Mouse (Mus musculus): ENCODE measurements around the gene Tcte1. TPM values are rescaled to one million over a fixed set of nuclear protein-coding genes. Genes with fewer than 3 reads are reported as not detected.

Tcte1 gene
- polyA plus RNA-seq, 1 experiment from 2014 or later, result 0.27 TPM

DNA sequence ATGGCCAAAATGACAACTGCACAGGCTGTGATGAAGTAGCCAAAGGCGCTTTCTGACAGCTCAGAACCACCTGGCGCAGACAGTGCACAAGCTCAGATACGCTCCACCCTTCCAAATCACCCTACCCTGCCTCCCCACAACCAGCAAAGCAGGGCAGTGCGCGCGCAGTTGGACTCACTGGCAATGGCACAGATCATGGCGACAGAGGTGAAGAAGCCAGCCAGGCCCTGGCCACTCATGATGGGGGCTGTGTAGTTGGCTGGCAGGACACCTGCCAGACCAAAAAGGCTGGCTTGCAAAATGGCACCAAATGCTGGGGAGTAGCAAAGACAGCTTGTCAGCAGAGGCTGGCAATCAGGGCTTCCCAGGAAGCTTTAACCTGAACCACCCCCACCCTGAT is 66.0 kb downstream of the Tcte1 start:
- Histone ChIP-seq H3K9ac (no peak overlapping the region), H3K4me3 (no peak overlapping the region), H3K4me2 (no peak overlapping the region), H3K9me3 (peaks cover 7% of the 10 kb centered on the region; the same call in 1 of the 2 replicates), H3K27ac (replicated peaks) (no peak overlapping the region), H3K36me3 (peaks cover 43% of the 10 kb centered on the region), H3K27me3 (replicated peaks) (peaks cover 2% of the 10 kb centered on the region; the same call in 1 of the 2 replicates), H3K4me1 (peaks cover 55% of the 10 kb centered on the region)
- WGBS, result 95% methylated on average over 7 of the region's 7 CpGs
- no peak for ATAC-seq (ENCODE audit: extremely low read depth, insufficient number of reproducible peaks, low FRiP score, low TSS enrichment)

- Histone ChIP-seq H3K4me1 (peaks cover 55% of the 10 kb centered on the region), H3K9me3 (peaks cover 7% of the 10 kb centered on the region; the same call in 1 of the 2 replicates), H3K27me3 (replicated peaks) (peaks cover 5% of the 10 kb centered on the region; the same call in 1 of the 2 replicates), H3K27ac (replicated peaks) (no peak overlapping the region), H3K4me2 (no peak overlapping the region), H3K4me3 (no peak overlapping the region), H3K9ac (no peak overlapping the region), H3K36me3 (peaks cover 43% of the 10 kb centered on the region)
- WGBS, result 90% methylated on average over 8 of the region's 8 CpGs
- ATAC-seq (ENCODE audit: extremely low read depth, insufficient number of reproducible peaks, low FRiP score, low TSS enrichment), result no peak
Measured at GRCm38 (mm10) chr17:45589844-45590243, 66.6 kb downstream of the Tcte1 start.

- H3K9ac ChIP-seq, result no peak overlapping the region
- H3K4me1 ChIP-seq, result peaks cover 53% of the 10 kb centered on the region
- WGBS, result 78% methylated on average over 6 of the region's 6 CpGs
- no peak overlapping the region for H3K4me3 ChIP-seq
- peaks cover 43% of the 10 kb centered on the region for H3K36me3 ChIP-seq
- H3K27ac ChIP-seq (replicated peaks), result no peak overlapping the region
- H3K9me3 ChIP-seq, result peaks cover 7% of the 10 kb centered on the region; the same call in 1 of the 2 replicates
- peaks cover 5% of the 10 kb centered on the region; the same call in 1 of the 2 replicates for H3K27me3 ChIP-seq (replicated peaks)
- H3K4me2 ChIP-seq, result no peak overlapping the region
- no peak for ATAC-seq (ENCODE audit: extremely low read depth, insufficient number of reproducible peaks, low FRiP score, low TSS enrichment)
Measured at GRCm38 (mm10) chr17:45590410-45590809, 67.2 kb downstream of the Tcte1 start.

GRCm38 (mm10) chr17:45591701-45592605 is 68.7 kb downstream of the Tcte1 start:
- Histone ChIP-seq H3K4me1 (peaks cover 59% of the 10 kb centered on the region), H3K36me3 (peaks cover 34% of the 10 kb centered on the region), H3K9me3 (0 out of 2 replicates have a peak, but pooled peaks cover under 1% of the 10 kb centered on the region), H3K27ac (replicated peaks) (peak overlapping the region; percentile 80), H3K27me3 (replicated peaks) (peaks cover 5% of the 10 kb centered on the region; the same call in 1 of the 2 replicates), H3K4me3 (peak overlapping the region; percentile 69), H3K9ac (peak overlapping the region; percentile 87), H3K4me2 (peak overlapping the region; percentile 99)
- no peak for ATAC-seq (ENCODE audit: extremely low read depth, insufficient number of reproducible peaks, low FRiP score, low TSS enrichment)
- 38% methylated on average over 16 of the region's 16 CpGs for WGBS

Other genes with a start within 250 kb of the Tcte1 start
- 48.1 and 48.2 TPM in 2 replicates for gene Cdc5l, start 89.7 kb upstream of the Tcte1 start, polyA plus RNA-seq (2015; fragmentation: Nextera tagmentation; extraction: Ambion mirVana)
- 0.98 and 1.1 TPM in 2 replicates for gene Spats1, start 48.0 kb upstream of the Tcte1 start, polyA plus RNA-seq (2015; fragmentation: Nextera tagmentation; extraction: Ambion mirVana)
- 19.8 and 22.3 TPM in 2 replicates for gene Aars2, start 16.6 kb upstream of the Tcte1 start, polyA plus RNA-seq (2015; fragmentation: Nextera tagmentation; extraction: Ambion mirVana)
- 1.4 and 1.6 TPM in 2 replicates for gene Tmem151b, start 26.2 kb downstream of the Tcte1 start, polyA plus RNA-seq (2015; fragmentation: Nextera tagmentation; extraction: Ambion mirVana)
- 2.7 TPM in 2 replicates for gene Nfkbie, start 32.3 kb downstream of the Tcte1 start, polyA plus RNA-seq (2015; fragmentation: Nextera tagmentation; extraction: Ambion mirVana)
- 91.8 and 94.9 TPM in 2 replicates for gene Slc35b2, start 40.4 kb downstream of the Tcte1 start, polyA plus RNA-seq (2015; fragmentation: Nextera tagmentation; extraction: Ambion mirVana)
- gene Hsp90ab1, start 49.8 kb downstream of the Tcte1 start, polyA plus RNA-seq (2015; fragmentation: Nextera tagmentation; extraction: Ambion mirVana), result 1,372 and 1,500 TPM in 2 replicates
- gene Slc29a1, start 76.2 kb downstream of the Tcte1 start, polyA plus RNA-seq (2015; fragmentation: Nextera tagmentation; extraction: Ambion mirVana), result 68.8 and 83.6 TPM in 2 replicates
- gene Mymx, start 78.7 kb downstream of the Tcte1 start, polyA plus RNA-seq (2015; fragmentation: Nextera tagmentation; extraction: Ambion mirVana), result 0.37 and 0.45 TPM in 2 replicates
- gene Capn11, start 135.9 kb downstream of the Tcte1 start, polyA plus RNA-seq (2015; fragmentation: Nextera tagmentation; extraction: Ambion mirVana), result 0.18 and 0.33 TPM in 2 replicates
- 126 and 147 TPM in 2 replicates for gene Mrpl14, start 162.9 kb downstream of the Tcte1 start, polyA plus RNA-seq (2015; fragmentation: Nextera tagmentation; extraction: Ambion mirVana)
- 35.5 and 39.3 TPM in 2 replicates for gene Tmem63b, start 163.5 kb downstream of the Tcte1 start, polyA plus RNA-seq (2015; fragmentation: Nextera tagmentation; extraction: Ambion mirVana)
- 0.64 and 0.84 TPM in 2 replicates for gene 1600014C23Rik, start 210.4 kb downstream of the Tcte1 start, polyA plus RNA-seq (2015; fragmentation: Nextera tagmentation; extraction: Ambion mirVana)

All from heart, embryonic 13.5 days (tissue).